Mouse (Mus musculus) gastrocnemius, postnatal 10 days (tissue): ENCODE data around the gene Zfp369. TPM values are rescaled to one million over a fixed set of nuclear protein-coding genes. Genes with fewer than 3 reads are reported as not detected.
A peak's percentile ranks its signal among the peaks of the same experiment; 100 is the strongest.
"Not testable (repeated sequence)": the region's sequence is repeated elsewhere in the genome, so short reads cannot be mapped to it uniquely, and the experiment has no call there.

Experiments
- DNase-seq: peaks from one replicate; pipeline ENCODE4 v3.0.0; 2021; ENCODE audit warnings: mixed read lengths
- long read RNA-seq, 2 experiments: library from polyadenylated mRNA; stranded (forward); transcript quantifications; one replicate each; pipeline ENCODE4 v2.0.0; 2021
- total RNA-seq, 2 experiments: library from RNA; stranded (reverse); gene quantifications; 2 replicates each; pipeline ENCODE4 v1.2.3; 2021

The Zfp369 gene
- total RNA-seq, result 10 to 100 TPM in 1 of 2 experiments, 1 to 10 TPM in 1; 9.2 to 12.7 TPM
- long read RNA-seq, experiment 1, partial matches to known transcripts, result 0 of 1 reads
- long read RNA-seq, experiment 1, other reads (novel, unspliced or antisense), result 0 of 1 reads
- long read RNA-seq, experiment 2, result 0 reads

GRCm38 (mm10) chr13:65278383-65279341, at the start of gene Zfp369:
TSS of gene Zfp369 (plus strand) at chr13:65278814.
- DNase-seq, result peak; percentile 93

GRCm38 (mm10) chr13:65237211-65237610, 41.4 kb upstream of the Zfp369 start:
- DNase-seq, result no peak

- DNase-seq, result peak; percentile 94
These were observed 38.0 kb upstream of the Zfp369 start for GRCm38 (mm10) chr13:65240509-65241098.

GRCm38 (mm10) chr13:65241099-65241626, 37.5 kb upstream of the Zfp369 start:
- DNase-seq, result peak; percentile 97

GRCm38 (mm10) chr13:65241627-65242318, 36.8 kb upstream of the Zfp369 start:
- DNase-seq, result no peak

GRCm38 (mm10) chr13:65242319-65242787, 36.3 kb upstream of the Zfp369 start:
- DNase-seq, result peak; percentile 9

GRCm38 (mm10) chr13:65243273-65243672, 35.3 kb upstream of the Zfp369 start:
- no peak for DNase-seq

- peak; percentile 14 for DNase-seq
These were observed 20.2 kb upstream of the Zfp369 start for GRCm38 (mm10) chr13:65258175-65258954.

- DNase-seq, result no peak
These were observed 19.4 kb upstream of the Zfp369 start, which contains the start of gene Gm10775 for GRCm38 (mm10) chr13:65259239-65259638. TSS of gene Gm10775 (plus strand) at chr13:65259539.

- DNase-seq, result no peak
These were observed 16.5 kb upstream of the Zfp369 start for GRCm38 (mm10) chr13:65262086-65262485.

GRCm38 (mm10) chr13:65277994-65278382, 626 bp upstream of the Zfp369 start:
- no peak for DNase-seq

- DNase-seq, result no peak
These were observed 8.2 kb downstream of the Zfp369 start for GRCm38 (mm10) chr13:65286771-65287170.

- no peak for DNase-seq
These were observed 17.7 kb downstream of the Zfp369 start for GRCm38 (mm10) chr13:65296354-65296753.

GRCm38 (mm10) chr13:65310849-65311248, 32.2 kb downstream of the Zfp369 start:
- peak; percentile 21 for DNase-seq

GRCm38 (mm10) chr13:65311311-65311755, 32.7 kb downstream of the Zfp369 start:
- DNase-seq, result peak; percentile 14

GRCm38 (mm10) chr13:65311826-65312225, 33.2 kb downstream of the Zfp369 start:
- no peak for DNase-seq

GRCm38 (mm10) chr13:65348501-65348900, 69.9 kb downstream of the Zfp369 start:
- not testable (repeated sequence) for DNase-seq

GRCm38 (mm10) chr13:65351768-65352167, 73.2 kb downstream of the Zfp369 start:
- DNase-seq, result not testable (repeated sequence)
